Mouse (Mus musculus) hindbrain, embryonic 11.5 days (tissue): ENCODE measurements around the gene Sept9. TPM values are rescaled to one million over a fixed set of nuclear protein-coding genes. Genes with fewer than 3 reads are reported as not detected.

Experiments
- ATAC-seq: fragments of 200-750 bp; cut with Nextera tagmentation; 2 replicates; pipeline ENCODE4 v1.8.0; 2017; ENCODE audit warnings: mild to moderate bottlenecking, moderate TSS enrichment, moderate library complexity; ENCODE audit not compliant: low FRiP score
- DNase-seq: peaks from one replicate; pipeline ENCODE4 v3.0.0-alpha.2; 2015; ENCODE audit warnings: low spot score
- H3K27ac ChIP-seq: fragments of 300-500 bp; sonication (generic); 2 replicates; pipeline ENCODE4 v1.5.1; 2014; ENCODE audit warnings: mild to moderate bottlenecking, low read depth, low read length
- H3K27me3 ChIP-seq: fragments of 300-500 bp; sonication (generic); 2 replicates; pipeline ENCODE4 v1.6.1; 2014; ENCODE audit warnings: mild to moderate bottlenecking, low read length, moderate library complexity, mixed read lengths; ENCODE audit not compliant: control insufficient read depth, insufficient read depth
- H3K36me3 ChIP-seq: fragments of 300-500 bp; sonication (generic); 2 replicates; pipeline ENCODE4 v1.6.1; 2014; ENCODE audit warnings: mild to moderate bottlenecking, low read length, moderate library complexity, mixed read lengths; ENCODE audit not compliant: control insufficient read depth, insufficient read depth
- H3K4me1 ChIP-seq: fragments of 300-500 bp; sonication (generic); replicated peaks from 2 replicates; pipeline ENCODE4 v1.6.1; 2014; ENCODE audit warnings: low read length, mixed read lengths; ENCODE audit not compliant: control insufficient read depth, insufficient read depth
- H3K4me2 ChIP-seq: fragments of 300-500 bp; sonication (generic); replicated peaks from 2 replicates; pipeline ENCODE4 v1.6.1; 2014; ENCODE audit warnings: mild to moderate bottlenecking, low read depth, low read length
- H3K4me3 ChIP-seq: fragments of 300-500 bp; sonication (generic); 2 replicates; pipeline ENCODE4 v1.5.1; 2014; ENCODE audit warnings: low read depth, low read length
- H3K9ac ChIP-seq: fragments of 300-500 bp; sonication (generic); 2 replicates; pipeline ENCODE4 v1.6.1; 2014; ENCODE audit warnings: low read depth, low read length
- H3K9me3 ChIP-seq: fragments of 300-500 bp; sonication (generic); 2 replicates; pipeline ENCODE4 v1.6.1; 2016; ENCODE audit warnings: low read length; ENCODE audit not compliant: control insufficient read depth
- WGBS: fragments of 180-500 bp; shearing (Covaris S2); extraction: QIAGEN DNeasy Blood & Tissue Kit; methylation state at CpG from one replicate; pipeline ENCODE4 v1.1.7; 2014; 5-methylcytosine and 5-hydroxymethylcytosine counted together
- polyA plus RNA-seq: library from polyadenylated mRNA; unstranded; fragments of >200 nt; fragmentation: Nextera tagmentation; extraction: Ambion mirVana; gene quantifications from 2 replicates; pipeline ENCODE4 v1.2.1, GENCODE M21; 2014

Sept9 gene
- polyA plus RNA-seq, 1 experiment from 2014 or later: 126 TPM

GRCm38 (mm10) chr11:117366426-117366825 is 167.0 kb downstream of the Sept9 start:
- Histone ChIP-seq H3K4me2 (no peak overlapping the region), H3K27ac (no peak overlapping the region), H3K27me3 (no peaks in the 10 kb centered on the region), H3K36me3 (peaks cover 8% of the 10 kb centered on the region; the same call in 1 of the 2 replicates), H3K4me1 (no peaks in the 10 kb centered on the region), H3K9me3 (no peaks in the 10 kb centered on the region), H3K4me3 (no peak overlapping the region), H3K9ac (no peak overlapping the region)
- no peak for ATAC-seq
- DNase-seq: peak; percentile 68
- 20% methylated on average over 3 of the region's 3 CpGs for whole genome bisulfite sequencing

DNA sequence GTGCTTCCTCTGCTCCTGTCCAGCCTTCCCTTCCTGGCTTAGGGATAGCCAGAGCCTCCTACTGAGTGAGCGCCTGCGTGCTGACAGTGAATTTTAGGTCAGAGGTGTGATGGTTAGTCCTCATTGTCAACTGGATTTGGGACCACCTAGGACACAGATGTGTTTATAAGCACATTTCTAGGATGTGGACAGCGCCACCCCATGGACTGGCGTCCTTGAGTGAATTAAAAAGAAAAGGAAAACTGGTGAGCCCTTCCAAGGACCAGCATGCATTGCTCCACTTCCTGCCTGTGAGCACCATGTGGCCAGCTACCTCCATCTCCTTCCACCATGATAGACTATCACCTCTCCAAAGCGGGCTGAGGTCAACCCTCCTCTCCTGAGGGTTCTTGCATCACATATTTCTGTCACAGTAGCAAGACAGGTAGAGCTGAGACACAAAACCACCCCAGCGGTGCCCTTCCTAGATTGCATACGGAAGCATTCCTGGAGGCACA is 167.4 kb downstream of the Sept9 start:
- no peak for DNase-seq
- Histone ChIP-seq H3K9ac (no peak overlapping the region), H3K4me1 (no peaks in the 10 kb centered on the region), H3K4me3 (no peak overlapping the region), H3K4me2 (no peak overlapping the region), H3K9me3 (no peaks in the 10 kb centered on the region), H3K36me3 (peaks cover 5% of the 10 kb centered on the region; the same call in 1 of the 2 replicates), H3K27me3 (no peaks in the 10 kb centered on the region), H3K27ac (no peak overlapping the region)
- ATAC-seq: no peak
- WGBS: 80% methylated on average over 7 of the region's 7 CpGs

DNA sequence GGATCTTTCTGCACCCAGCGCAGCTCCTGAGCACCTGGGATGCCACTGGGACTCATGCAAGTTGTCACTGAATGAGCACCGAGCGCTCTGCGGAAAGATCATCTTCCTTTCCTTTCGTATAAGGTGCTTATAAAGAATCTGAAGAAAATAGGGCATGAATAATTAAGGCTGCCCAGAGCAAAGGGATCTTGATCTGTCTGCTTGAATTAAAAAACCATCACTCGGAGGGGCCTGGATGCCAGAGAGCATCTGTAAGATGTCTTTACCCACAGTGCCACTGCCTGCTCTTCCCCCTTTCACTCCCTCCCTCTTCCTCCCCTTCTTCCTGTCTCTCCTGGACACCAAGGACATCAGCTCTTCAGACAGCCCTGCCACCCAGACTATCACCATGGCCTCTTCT is 168.5 kb downstream of the Sept9 start:
- Histone ChIP-seq H3K4me2 (no peak overlapping the region), H3K9me3 (no peaks in the 10 kb centered on the region), H3K4me1 (no peaks in the 10 kb centered on the region), H3K36me3 (no peaks in the 10 kb centered on the region), H3K4me3 (no peak overlapping the region), H3K27me3 (no peaks in the 10 kb centered on the region), H3K9ac (no peak overlapping the region), H3K27ac (no peak overlapping the region)
- no peak for ATAC-seq
- DNase-seq: no peak
- 93% methylated on average over 6 of the region's 6 CpGs for WGBS

GRCm38 (mm10) chr11:117369347-117369746 is 169.9 kb downstream of the Sept9 start:
- no peaks in the 10 kb centered on the region for H3K4me1 ChIP-seq
- 83% methylated on average over 5 of the region's 5 CpGs for WGBS
- H3K9ac ChIP-seq: no peak overlapping the region
- DNase-seq (no peak), ATAC-seq (no peak)
- no peak overlapping the region for H3K4me2 ChIP-seq
- H3K27me3 ChIP-seq: no peaks in the 10 kb centered on the region
- no peaks in the 10 kb centered on the region for H3K36me3 ChIP-seq
- H3K27ac ChIP-seq: no peak overlapping the region
- no peak overlapping the region for H3K4me3 ChIP-seq
- H3K9me3 ChIP-seq: no peaks in the 10 kb centered on the region

GRCm38 (mm10) chr11:117370262-117370850 is 170.9 kb downstream of the Sept9 start:
- Histone ChIP-seq H3K4me3 (no peak overlapping the region), H3K4me1 (no peaks in the 10 kb centered on the region), H3K36me3 (no peaks in the 10 kb centered on the region), H3K4me2 (no peak overlapping the region), H3K9me3 (no peaks in the 10 kb centered on the region), H3K27ac (no peak overlapping the region), H3K9ac (no peak overlapping the region), H3K27me3 (no peaks in the 10 kb centered on the region)
- ATAC-seq (no peak), DNase-seq (no peak)
- 71% methylated on average over 5 of the region's 5 CpGs for WGBS

DNA sequence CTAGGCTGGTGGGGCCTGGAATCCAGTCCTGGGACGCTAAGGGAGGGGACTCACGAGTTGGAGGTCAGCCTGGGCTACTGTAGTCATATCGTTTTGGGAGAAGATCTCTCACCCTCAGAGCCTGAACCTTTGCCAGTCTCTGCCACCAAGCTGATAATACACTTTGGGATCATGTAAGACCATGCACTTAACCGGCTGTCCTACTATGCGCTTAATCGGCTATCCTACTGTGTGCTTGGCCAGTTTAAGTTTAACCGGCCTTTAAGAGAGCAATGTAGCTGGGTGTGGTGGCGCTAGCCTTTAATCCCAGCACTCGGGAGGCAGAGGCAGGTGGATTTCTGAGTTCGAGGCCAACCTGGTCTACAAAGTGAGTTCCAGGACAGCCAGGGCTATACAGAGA is 173.1 kb downstream of the Sept9 start:
- Histone ChIP-seq H3K4me2 (no peak overlapping the region), H3K4me3 (no peak overlapping the region), H3K9me3 (no peaks in the 10 kb centered on the region), H3K27ac (no peak overlapping the region), H3K36me3 (no peaks in the 10 kb centered on the region), H3K9ac (no peak overlapping the region), H3K27me3 (no peaks in the 10 kb centered on the region), H3K4me1 (no peaks in the 10 kb centered on the region)
- ATAC-seq (no peak), DNase-seq (no peak)
- WGBS: 92% methylated on average over 10 of the region's 10 CpGs

DNA sequence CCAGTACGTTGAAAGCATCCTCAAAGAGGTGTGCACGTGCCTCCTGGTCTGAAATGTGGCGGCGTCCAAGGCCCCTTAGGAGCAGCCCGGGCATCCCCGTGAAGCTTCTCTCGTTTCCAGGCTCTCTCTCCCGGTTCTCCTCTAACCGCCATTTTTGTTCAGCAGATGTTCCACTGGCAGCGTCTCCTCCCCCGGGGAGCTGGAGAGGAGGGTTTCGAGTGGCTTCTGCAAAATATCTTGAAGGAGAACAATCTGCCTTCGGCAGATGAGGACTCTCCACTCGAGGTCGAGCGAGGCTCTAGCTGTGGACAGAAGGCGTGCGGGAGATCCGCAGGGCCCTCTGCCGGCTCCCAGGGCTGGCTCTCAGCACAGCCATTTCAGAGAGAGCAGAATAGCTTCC is 173.7 kb downstream of the Sept9 start:
- H3K4me3 ChIP-seq: no peak overlapping the region
- H3K4me1 ChIP-seq: no peaks in the 10 kb centered on the region
- 76% methylated on average over 20 of the region's 20 CpGs for WGBS
- H3K4me2 ChIP-seq: no peak overlapping the region
- DNase-seq (no peak), ATAC-seq (no peak)
- no peaks in the 10 kb centered on the region for H3K36me3 ChIP-seq
- H3K9ac ChIP-seq: no peak overlapping the region
- no peaks in the 10 kb centered on the region for H3K9me3 ChIP-seq
- H3K27ac ChIP-seq: no peak overlapping the region
- H3K27me3 ChIP-seq: no peaks in the 10 kb centered on the region

DNA sequence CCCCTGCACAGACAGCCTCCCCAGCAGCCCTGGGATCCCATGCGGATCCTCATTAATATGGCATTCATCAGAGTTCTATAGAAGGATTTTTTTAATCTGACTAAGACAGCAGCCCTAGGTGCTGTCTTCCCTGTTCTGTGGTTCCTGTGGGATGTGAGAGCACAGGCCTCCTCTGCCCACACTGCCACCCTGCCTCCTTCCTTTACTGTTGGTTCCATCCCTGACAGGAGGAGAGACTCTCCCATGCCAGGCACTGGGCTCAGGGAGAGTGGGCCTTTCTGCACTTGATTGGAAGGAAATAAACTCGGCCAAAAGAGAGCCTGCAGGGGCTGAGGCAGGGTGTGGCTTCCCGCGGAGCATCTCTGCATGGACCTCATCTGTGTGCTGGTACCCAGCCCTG is 174.4 kb downstream of the Sept9 start:
- no peaks in the 10 kb centered on the region for H3K27me3 ChIP-seq
- no peaks in the 10 kb centered on the region for H3K9me3 ChIP-seq
- H3K4me2 ChIP-seq: no peak overlapping the region
- H3K36me3 ChIP-seq: no peaks in the 10 kb centered on the region
- WGBS: 39% methylated on average over 4 of the region's 4 CpGs
- H3K4me3 ChIP-seq: no peak overlapping the region
- H3K9ac ChIP-seq: no peak overlapping the region
- DNase-seq (no peak), ATAC-seq (no peak)
- no peak overlapping the region for H3K27ac ChIP-seq
- no peaks in the 10 kb centered on the region for H3K4me1 ChIP-seq

GRCm38 (mm10) chr11:117374288-117374687 is 174.8 kb downstream of the Sept9 start:
- no peak for DNase-seq
- H3K36me3 ChIP-seq: no peaks in the 10 kb centered on the region
- H3K4me2 ChIP-seq: no peak overlapping the region
- H3K9me3 ChIP-seq: no peaks in the 10 kb centered on the region
- H3K27me3 ChIP-seq: no peaks in the 10 kb centered on the region
- no peak overlapping the region for H3K4me3 ChIP-seq
- ATAC-seq: no peak
- no peak overlapping the region for H3K9ac ChIP-seq
- H3K27ac ChIP-seq: no peak overlapping the region
- no peaks in the 10 kb centered on the region for H3K4me1 ChIP-seq
- 73% methylated on average over 7 of the region's 7 CpGs for WGBS
